Mouse (Mus musculus): ENCODE measurements around the gene Wdr66. TPM values are rescaled to one million over a fixed set of nuclear protein-coding genes. Genes with fewer than 3 reads are reported as not detected.

Gene Wdr66
- polyA plus RNA-seq, 1 experiment: 0.89 TPM

GRCm38 (mm10) chr5:123245518-123245917, 6.4 kb upstream of the Wdr66 start:
- H3K4me3 ChIP-seq (ENCODE audit: extremely low read depth, insufficient read depth, insufficient read length): no peak overlapping the region
- DNase-seq (ENCODE audit: low read depth in 1 of 2, low spot score in 2 of 2): peak in 1 of 2 experiments; percentile 44
- no peaks in the 10 kb centered on the region for H3K4me1 ChIP-seq (ENCODE audit: control insufficient read depth, insufficient read depth, insufficient read length)
- H3K27ac ChIP-seq (ENCODE audit: insufficient read depth, low read length): no peak overlapping the region
- no peaks in the 10 kb centered on the region for H3K27me3 ChIP-seq (ENCODE audit: control insufficient read depth, insufficient read depth, low read length)
- H3K36me3 ChIP-seq (ENCODE audit: control insufficient read depth, insufficient read depth, low read length): peaks cover 15% of the 10 kb centered on the region
- TF ChIP-seq CTCF (IDR thresholded peaks at IDR 0.05; ENCODE audit: extremely low read depth, insufficient read depth, insufficient read length, insufficient replicate concordance): peak; percentile 54; the same call in 1 of the 2 replicates
- TF ChIP-seq POLR2A (IDR thresholded peaks at IDR 0.05; ENCODE audit: low read depth, low read length): no peak
- 49% methylated on average over 4 of the region's 4 CpGs for WGBS

DNA sequence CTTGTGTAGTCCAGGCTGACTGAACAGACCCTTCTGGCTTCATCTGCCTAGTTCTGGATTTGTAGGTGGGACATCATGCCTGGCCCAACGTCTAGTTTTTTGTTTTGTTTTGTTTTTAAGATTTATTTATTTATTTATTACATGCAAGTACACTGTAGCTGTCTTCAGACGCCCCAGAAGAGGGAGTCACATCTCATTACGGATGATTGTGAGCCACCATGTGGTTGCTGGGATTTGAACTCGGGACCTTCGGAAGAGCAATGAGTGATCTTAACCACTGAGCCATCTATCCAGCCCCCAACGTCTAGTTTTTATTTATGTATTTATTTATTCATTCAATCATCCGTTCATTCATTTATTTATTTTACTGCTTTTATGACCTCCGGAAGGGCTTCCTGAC, 512 bp upstream of the Wdr66 start:
- no peak for TF ChIP-seq POLR2A (IDR thresholded peaks at IDR 0.05; ENCODE audit: low read depth, low read length)
- no peak for TF ChIP-seq CTCF (IDR thresholded peaks at IDR 0.05; ENCODE audit: extremely low read depth, insufficient read depth, insufficient read length, insufficient replicate concordance)
- peaks cover 2% of the 10 kb centered on the region; the same call in 1 of the 2 replicates for H3K36me3 ChIP-seq (ENCODE audit: control insufficient read depth, insufficient read depth, low read length)
- H3K4me1 ChIP-seq (ENCODE audit: control insufficient read depth, insufficient read depth, insufficient read length): no peaks in the 10 kb centered on the region
- H3K27me3 ChIP-seq (ENCODE audit: control insufficient read depth, insufficient read depth, low read length): 0 out of 2 replicates have a peak, but pooled peaks cover 2% of the 10 kb centered on the region
- no peak overlapping the region for H3K27ac ChIP-seq (ENCODE audit: insufficient read depth, low read length)
- DNase-seq (ENCODE audit: low read depth in 1 of 2, low spot score in 2 of 2): no peak
- WGBS: 71% methylated on average over 8 of the region's 8 CpGs
- no peak overlapping the region for H3K4me3 ChIP-seq (ENCODE audit: extremely low read depth, insufficient read depth, insufficient read length)

DNA sequence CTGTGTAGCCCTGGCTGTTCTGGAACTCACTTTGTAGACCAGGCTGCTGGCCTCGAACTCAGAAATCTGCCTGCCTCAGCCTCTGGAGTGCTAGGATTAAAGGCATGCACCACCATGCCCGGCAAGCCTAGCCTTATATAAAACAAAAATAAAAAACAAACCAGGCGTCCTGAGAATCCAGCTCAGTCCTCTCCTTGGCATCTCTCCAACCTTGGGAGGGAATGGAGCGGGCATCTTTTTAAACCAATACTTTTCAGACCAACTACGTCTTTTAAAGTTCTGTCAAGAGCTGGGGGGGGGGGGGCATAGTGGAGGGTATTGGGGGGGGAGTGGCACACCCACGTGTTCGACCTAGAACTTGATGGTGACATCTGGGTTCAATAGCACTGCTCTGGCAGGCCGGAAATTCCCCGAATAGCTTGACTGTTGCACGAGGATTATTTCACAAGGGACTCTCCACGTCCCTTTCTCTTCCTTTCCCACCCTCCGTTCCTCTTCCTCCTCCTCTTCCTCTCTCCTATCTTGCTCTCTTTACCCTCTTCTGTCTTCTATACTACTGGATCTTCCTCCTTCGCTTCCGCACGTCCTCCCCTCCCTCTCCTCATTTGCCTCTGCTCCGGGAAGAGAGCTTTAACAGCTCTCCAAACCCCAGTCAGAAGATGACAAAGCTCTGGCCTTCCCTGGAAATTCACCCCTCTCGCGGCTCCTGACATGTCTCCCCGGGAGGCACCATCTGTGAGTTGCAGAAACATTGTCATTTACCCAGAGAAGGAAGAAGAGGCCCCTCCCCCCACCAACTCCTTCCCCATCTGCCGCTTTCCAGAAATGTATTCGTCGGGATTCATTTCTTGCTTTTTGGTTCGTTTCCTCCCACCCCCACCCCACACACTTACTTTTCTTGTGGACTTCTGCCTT, 5.2 kb downstream of the Wdr66 start:
- DNase-seq (ENCODE audit: low read depth in 1 of 2, low spot score in 2 of 2): no peak
- Histone ChIP-seq H3K4me1 (ENCODE audit: control insufficient read depth, insufficient read depth, insufficient read length) (peaks cover 7% of the 10 kb centered on the region; the same call in 1 of the 2 replicates), H3K36me3 (ENCODE audit: control insufficient read depth, insufficient read depth, low read length) (no peaks in the 10 kb centered on the region), H3K27me3 (ENCODE audit: control insufficient read depth, insufficient read depth, low read length) (0 out of 2 replicates have a peak, but pooled peaks cover under 1% of the 10 kb centered on the region), H3K4me3 (ENCODE audit: extremely low read depth, insufficient read depth, insufficient read length) (peak overlapping the region; percentile 1; the same call in 1 of the 2 replicates), H3K27ac (ENCODE audit: insufficient read depth, low read length) (peak overlapping the region; percentile 47; the same call in 1 of the 2 replicates)
- WGBS: 40% methylated on average over 23 of the region's 23 CpGs
- TF ChIP-seq POLR2A (IDR thresholded peaks at IDR 0.05; ENCODE audit: low read depth, low read length) (no peak), CTCF (IDR thresholded peaks at IDR 0.05; ENCODE audit: extremely low read depth, insufficient read depth, insufficient read length, insufficient replicate concordance) (no peak)

DNA sequence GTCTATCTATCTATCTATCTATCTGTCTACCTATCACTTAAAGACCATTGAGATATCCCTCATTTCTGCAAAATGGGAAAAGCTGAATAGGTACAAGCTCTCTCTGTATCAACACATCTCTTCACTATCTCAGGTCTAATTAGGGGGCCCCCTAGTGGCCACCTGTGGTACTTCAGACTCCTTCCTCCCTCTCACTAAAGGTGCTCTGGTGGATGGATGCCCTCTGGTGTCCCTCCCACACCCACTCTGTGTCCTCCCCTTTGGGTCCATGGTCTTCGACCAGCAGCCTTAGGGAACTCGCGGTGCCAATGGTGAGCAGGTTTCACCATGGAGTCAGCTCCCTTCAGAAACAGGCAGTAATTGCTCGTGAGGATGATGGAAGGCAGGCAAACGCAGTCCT, 7.1 kb downstream of the Wdr66 start:
- TF ChIP-seq CTCF (IDR thresholded peaks at IDR 0.05; ENCODE audit: extremely low read depth, insufficient read depth, insufficient read length, insufficient replicate concordance): peak; percentile 55; the same call in 1 of the 2 replicates
- TF ChIP-seq POLR2A (IDR thresholded peaks at IDR 0.05; ENCODE audit: low read depth, low read length): no peak
- Histone ChIP-seq H3K4me1 (ENCODE audit: control insufficient read depth, insufficient read depth, insufficient read length) (peaks cover 7% of the 10 kb centered on the region; the same call in 1 of the 2 replicates), H3K36me3 (ENCODE audit: control insufficient read depth, insufficient read depth, low read length) (no peaks in the 10 kb centered on the region), H3K27ac (ENCODE audit: insufficient read depth, low read length) (no peak overlapping the region), H3K4me3 (ENCODE audit: extremely low read depth, insufficient read depth, insufficient read length) (no peak overlapping the region), H3K27me3 (ENCODE audit: control insufficient read depth, insufficient read depth, low read length) (no peaks in the 10 kb centered on the region)
- 54% methylated on average over 5 of the region's 5 CpGs for WGBS
- peak; percentile 40 to 68 for DNase-seq (ENCODE audit: low read depth in 1 of 2, low spot score in 2 of 2)

DNA sequence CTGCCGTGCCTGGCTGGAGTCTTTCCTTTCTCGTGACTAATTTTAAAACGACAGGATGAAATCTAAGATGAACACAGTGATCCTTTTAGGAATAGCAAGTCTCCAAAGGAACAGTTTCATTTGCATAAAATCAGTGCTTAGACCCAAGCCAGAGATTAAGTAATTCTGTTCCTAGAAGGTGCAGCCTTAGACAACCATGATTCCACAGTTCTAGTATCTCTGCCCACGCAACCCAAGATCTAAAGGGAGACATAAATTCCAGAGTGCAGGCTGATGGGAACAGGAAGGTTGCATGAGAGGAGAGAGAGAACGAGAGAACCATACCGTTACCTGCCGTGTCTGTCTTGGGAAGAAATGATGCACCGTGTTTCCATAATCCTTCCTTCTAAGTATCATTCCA, 8.8 kb downstream of the Wdr66 start:
- DNase-seq (ENCODE audit: low read depth in 1 of 2, low spot score in 2 of 2): no peak
- Histone ChIP-seq H3K27ac (ENCODE audit: insufficient read depth, low read length) (no peak overlapping the region), H3K4me1 (ENCODE audit: control insufficient read depth, insufficient read depth, insufficient read length) (peaks cover 7% of the 10 kb centered on the region; the same call in 1 of the 2 replicates), H3K36me3 (ENCODE audit: control insufficient read depth, insufficient read depth, low read length) (no peaks in the 10 kb centered on the region), H3K4me3 (ENCODE audit: extremely low read depth, insufficient read depth, insufficient read length) (no peak overlapping the region), H3K27me3 (ENCODE audit: control insufficient read depth, insufficient read depth, low read length) (no peaks in the 10 kb centered on the region)
- TF ChIP-seq POLR2A (IDR thresholded peaks at IDR 0.05; ENCODE audit: low read depth, low read length): no peak
- TF ChIP-seq CTCF (IDR thresholded peaks at IDR 0.05; ENCODE audit: extremely low read depth, insufficient read depth, insufficient read length, insufficient replicate concordance): no peak
- WGBS: 84% methylated on average over 8 of the region's 8 CpGs

GRCm38 (mm10) chr5:123266909-123267308, 15.0 kb downstream of the Wdr66 start:
- whole genome bisulfite sequencing: 84% methylated on average over 3 of the region's 3 CpGs
- TF ChIP-seq POLR2A (IDR thresholded peaks at IDR 0.05; ENCODE audit: low read depth, low read length): no peak
- TF ChIP-seq CTCF (IDR thresholded peaks at IDR 0.05; ENCODE audit: extremely low read depth, insufficient read depth, insufficient read length, insufficient replicate concordance): no peak
- Histone ChIP-seq H3K27me3 (ENCODE audit: control insufficient read depth, insufficient read depth, low read length) (no peaks in the 10 kb centered on the region), H3K27ac (ENCODE audit: insufficient read depth, low read length) (no peak overlapping the region), H3K4me3 (ENCODE audit: extremely low read depth, insufficient read depth, insufficient read length) (no peak overlapping the region), H3K4me1 (ENCODE audit: control insufficient read depth, insufficient read depth, insufficient read length) (no peaks in the 10 kb centered on the region), H3K36me3 (ENCODE audit: control insufficient read depth, insufficient read depth, low read length) (no peaks in the 10 kb centered on the region)
- no peak for DNase-seq (ENCODE audit: low read depth in 1 of 2, low spot score in 2 of 2)

All from spleen, adult 2 months (tissue).